Mouse (Mus musculus): ENCODE data around the gene Ocel1.

GRCm38 (mm10) chr8:71422121-71422520 is 51.0 kb downstream of the Ocel1 start:
- TF ChIP-seq CTCF (IDR thresholded peaks at IDR 0.05; ENCODE audit: control insufficient read depth, insufficient read depth, low read length): no peak
- TF ChIP-seq POLR2A (IDR thresholded peaks at IDR 0.05; ENCODE audit: borderline replicate concordance, control insufficient read depth, low read depth, low read length): no peak

Data from bone marrow, adult 2 months (tissue).